ENCODE assay signal across 8 mouse cellular contexts in the genomic region with DNA sequence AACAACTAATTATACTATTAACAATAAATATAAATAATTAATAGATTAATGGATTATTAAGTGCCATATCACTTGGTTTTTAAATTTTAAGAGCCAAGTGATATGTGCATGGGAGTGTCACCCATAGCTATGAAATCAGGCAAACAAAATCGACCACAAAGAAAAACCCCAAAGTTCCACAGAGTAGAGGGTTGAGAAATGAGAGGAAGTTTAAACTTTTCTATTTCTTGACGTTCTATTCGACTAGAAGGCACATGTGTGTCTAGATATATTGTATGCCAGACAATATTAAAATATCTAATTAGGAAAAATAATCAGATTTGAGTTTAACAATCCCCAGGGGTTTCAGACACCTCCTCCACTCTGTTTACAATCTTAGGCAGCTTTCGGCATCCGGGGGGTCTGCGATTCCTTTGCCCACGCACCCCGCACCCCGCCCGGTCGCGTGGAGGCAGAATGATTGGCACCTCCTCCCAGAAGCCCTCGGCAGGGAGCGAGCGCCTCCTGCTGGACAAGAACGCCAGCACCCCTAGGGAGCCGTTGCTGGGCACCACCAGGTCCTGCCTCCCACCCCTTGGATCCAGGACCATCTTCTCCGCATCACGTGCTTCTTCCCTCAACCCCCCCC. TPM values are rescaled to one million over a fixed set of nuclear protein-coding genes. Genes with fewer than 3 reads are reported as not detected.
DNase-seq lines count a peak whose midpoint lies in the region; ATAC-seq lines count a peak whose summit lies in the region.

No protein-coding gene starts in this region.

- H3K9me3 ChIP-seq in embryonic facial prominence, embryonic 12.5 days: no peaks in the 10 kb centered on the region
- no peaks in the 10 kb centered on the region for H3K9me3 ChIP-seq in limb, embryonic 15.5 days

- ATAC-seq in embryonic facial prominence, embryonic 12.5 days (ENCODE audit: insufficient number of reproducible peaks, insufficient read depth, low FRiP score, low TSS enrichment): 0 out of 2 replicates have a peak, but pooled peaks have one; percentile 22
- ATAC-seq in limb, embryonic 15.5 days (ENCODE audit: insufficient number of reproducible peaks, low FRiP score, low TSS enrichment, low read depth): no peak

- H3K4me2 ChIP-seq in embryonic facial prominence, embryonic 12.5 days (replicated peaks): peak overlapping the region; percentile 44
- peak overlapping the region; percentile 37 for H3K4me2 ChIP-seq in limb, embryonic 15.5 days

- no peaks in the 10 kb centered on the region for H3K27me3 ChIP-seq in embryonic facial prominence, embryonic 12.5 days
- no peaks in the 10 kb centered on the region for H3K27me3 ChIP-seq in limb, embryonic 15.5 days

- DNase-seq in 3T3-L1 (ENCODE audit: low read depth, low spot score): peak; percentile 78
- DNase-seq in adrenal gland, postnatal 10 days: peak; percentile 94
- peak; percentile 79 for DNase-seq in heart, adult 8-10 months (ENCODE audit: low spot score)
- peak; percentile 23 to 72 for DNase-seq in kidney, adult 8-10 months
- DNase-seq in monocyte, adult 2 months (ENCODE audit: low read depth in 1 of 2, low spot score in 2 of 2): peak; percentile 27 to 74
- DNase-seq in spleen, postnatal 4 days (ENCODE audit: low spot score in 2 of 2): peak; percentile 81 to 96

- no peaks in the 10 kb centered on the region for H3K36me3 ChIP-seq in embryonic facial prominence, embryonic 12.5 days
- no peaks in the 10 kb centered on the region for H3K36me3 ChIP-seq in limb, embryonic 15.5 days

- H3K27ac ChIP-seq in embryonic facial prominence, embryonic 12.5 days: no peak overlapping the region
- no peak overlapping the region for H3K27ac ChIP-seq in limb, embryonic 15.5 days

- H3K9ac ChIP-seq in embryonic facial prominence, embryonic 12.5 days: no peak overlapping the region
- no peak overlapping the region for H3K9ac ChIP-seq in limb, embryonic 15.5 days

- 0 out of 2 replicates have a peak overlapping the region, but pooled peaks have one; percentile 6 for H3K4me3 ChIP-seq in embryonic facial prominence, embryonic 12.5 days
- H3K4me3 ChIP-seq in limb, embryonic 15.5 days: peak overlapping the region; percentile 15

- peaks cover 2% of the 10 kb centered on the region; the same call in 1 of the 2 replicates for H3K4me1 ChIP-seq in embryonic facial prominence, embryonic 12.5 days
- H3K4me1 ChIP-seq in limb, embryonic 15.5 days: peaks cover 7% of the 10 kb centered on the region

- WGBS in embryonic facial prominence, embryonic 12.5 days: 8% methylated on average over 19 of the region's 19 CpGs
- 6% methylated on average over 19 of the region's 19 CpGs for WGBS in limb, embryonic 15.5 days

RNA-seq across cellular contexts. Expression of gene Spocd1, which starts 0.8 kb away (rescaled TPM):
- total RNA-seq in adrenal gland, postnatal 10 days (2021): under 1 TPM; 0.15 to 0.30 TPM
- polyA plus RNA-seq in embryonic facial prominence, embryonic 12.5 days (2016; fragmentation: Nextera tagmentation; extraction: Ambion mirVana): 0.06 TPM in 1 of 2 replicates, not detected in the other
- total RNA-seq in heart, adult 8-10 months (2022): under 1 TPM in 1 of 4 experiments, not detected in 3; 0.09 TPM
- polyA plus RNA-seq in limb, embryonic 15.5 days (2015; fragmentation: Nextera tagmentation; extraction: Ambion mirVana): 0.07 and 0.08 TPM in 2 replicates

RNA-seq across cellular contexts. Expression of gene Adgrb2, which starts 56.4 kb away (rescaled TPM):
- total RNA-seq in adrenal gland, postnatal 10 days (2021): 10 to 100 TPM; 13.4 to 16.4 TPM
- 7.6 and 8.2 TPM in 2 replicates for polyA plus RNA-seq in embryonic facial prominence, embryonic 12.5 days (2016; fragmentation: Nextera tagmentation; extraction: Ambion mirVana)
- total RNA-seq in heart, adult 8-10 months (2022): 1 to 10 TPM; 1.7 to 2.3 (median 1.9) TPM
- 3.6 and 4.7 TPM in 2 replicates for polyA plus RNA-seq in limb, embryonic 15.5 days (2015; fragmentation: Nextera tagmentation; extraction: Ambion mirVana)

Comparison
In these comparisons a context has a peak if more than half of its experiments do, and no peak if none do; other contexts are left out.
1. RNA of gene Adgrb2, which starts 56.4 kb away (total RNA-seq): 13.4 to 16.4 TPM in adrenal gland, postnatal 10 days; 1.7 to 2.3 TPM in heart, adult 8-10 months; every median in the first group is over 4 times any median in the second.
2. Peak in every context shown above with its lines, with median percentiles within 50 percentile points of each other: DNase-seq.